Mouse (Mus musculus) thymus, postnatal 0 days (tissue): ENCODE measurements around the gene Brf1. TPM values are rescaled to one million over a fixed set of nuclear protein-coding genes. Genes with fewer than 3 reads are reported as not detected.
A peak's percentile ranks its signal among the peaks of the same experiment; 100 is the strongest.

Experiments used
- DNase-seq: peaks from one replicate; pipeline ENCODE4 v3.0.0-alpha.2; 2015; ENCODE audit warnings: low spot score
- polyA plus RNA-seq: library from polyadenylated mRNA; unstranded; fragments of >200 nt; fragmentation: Nextera tagmentation; extraction: Ambion mirVana; gene quantifications from 2 replicates; pipeline ENCODE4 v1.2.1, GENCODE M21; 2015

Gene Brf1
- polyA plus RNA-seq, 1 experiment from 2014 or later: 89.0 TPM

- DNase-seq: no peak
These were observed 18.3 kb upstream of the Brf1 start for GRCm38 (mm10) chr12:113018763-113019162.

GRCm38 (mm10) chr12:113017429-113017984, 17.0 kb upstream of the Brf1 start:
- DNase-seq: no peak

- no peak for DNase-seq
These were observed 16.5 kb upstream of the Brf1 start for GRCm38 (mm10) chr12:113016976-113017375.

GRCm38 (mm10) chr12:113015956-113016355, 15.5 kb upstream of the Brf1 start:
- DNase-seq: no peak

GRCm38 (mm10) chr12:113014561-113015556, 14.4 kb upstream of the Brf1 start:
- DNase-seq: peak; percentile 37

- DNase-seq: peak; percentile 93
These were observed 13.4 kb upstream of the Brf1 start, which contains the start of gene Pacs2 for GRCm38 (mm10) chr12:113013604-113014558. Gene Pacs2, plus strand, starts transcription at chr12:113014508.

- no peak for DNase-seq
These were observed 12.6 kb upstream of the Brf1 start for GRCm38 (mm10) chr12:113013021-113013491.

GRCm38 (mm10) chr12:113012443-113012842, 11.9 kb upstream of the Brf1 start:
- no peak for DNase-seq

- DNase-seq: no peak
These were observed 11.3 kb upstream of the Brf1 start for GRCm38 (mm10) chr12:113011702-113012360.

- peak; percentile 83 for DNase-seq
These were observed 4.5 kb upstream of the Brf1 start for GRCm38 (mm10) chr12:113004993-113005392.

- no peak for DNase-seq
These were observed 3.5 kb upstream of the Brf1 start for GRCm38 (mm10) chr12:113004011-113004410.

GRCm38 (mm10) chr12:113002667-113003066, 2.2 kb upstream of the Brf1 start:
- DNase-seq: peak; percentile 28

- DNase-seq: no peak
These were observed 600 bp upstream of the Brf1 start for GRCm38 (mm10) chr12:113001133-113001474.

GRCm38 (mm10) chr12:112999569-113000293, 773 bp downstream of the Brf1 start:
- no peak for DNase-seq

- DNase-seq: peak; percentile 89
These were observed 6.4 kb downstream of the Brf1 start for GRCm38 (mm10) chr12:112994153-112994552.

GRCm38 (mm10) chr12:112991444-112991843, 9.1 kb downstream of the Brf1 start:
- no peak for DNase-seq

- DNase-seq: no peak
These were observed 9.6 kb downstream of the Brf1 start for GRCm38 (mm10) chr12:112990706-112991405.

- DNase-seq: peak; percentile 40
These were observed 12.6 kb downstream of the Brf1 start for GRCm38 (mm10) chr12:112987877-112988276.

- peak; percentile 49 for DNase-seq
These were observed 15.2 kb downstream of the Brf1 start for GRCm38 (mm10) chr12:112985346-112985745.
